Mouse (Mus musculus) liver, adult 2 months (tissue): ENCODE results near the gene Rab26. TPM values are rescaled to one million over a fixed set of nuclear protein-coding genes. Genes with fewer than 3 reads are reported as not detected.

ENCODE experiments used
- DNase-seq: peaks from one replicate; pipeline ENCODE4 v3.0.0-alpha.2; 2011; ENCODE audit warnings: low read depth, low spot score; ENCODE audit errors: extremely low read depth
- H3K27ac ChIP-seq: fragments of 200-500 bp; replicated peaks from 2 replicates; pipeline ENCODE4 v1.5.1; 2012; ENCODE audit warnings: low read depth, mild to moderate bottlenecking, control low read depth, inconsistent platforms, low read length; ENCODE audit not compliant: insufficient read depth
- H3K27me3 ChIP-seq: fragments of 200-500 bp; 2 replicates; pipeline ENCODE4 v1.6.1; 2012; ENCODE audit warnings: mild to moderate bottlenecking, moderate library complexity, low read length, inconsistent platforms; ENCODE audit not compliant: control insufficient read depth, insufficient read depth
- H3K36me3 ChIP-seq: fragments of 200-500 bp; 2 replicates; pipeline ENCODE4 v1.6.1; 2012; ENCODE audit warnings: low read length, inconsistent platforms; ENCODE audit not compliant: control insufficient read depth, insufficient read depth
- H3K4me1 ChIP-seq: fragments of 200-500 bp; 2 replicates; pipeline ENCODE4 v1.6.1; 2011; ENCODE audit warnings: low read length; ENCODE audit not compliant: control insufficient read depth, insufficient read depth
- H3K4me3 ChIP-seq: fragments of 200-500 bp; 2 replicates; pipeline ENCODE4 v1.5.1; 2011; ENCODE audit warnings: low read depth, mild to moderate bottlenecking, control low read depth, low read length, moderate library complexity; ENCODE audit not compliant: insufficient read depth
- H3K79me2 ChIP-seq: fragments of 200-500 bp; 2 replicates; pipeline ENCODE4 v1.6.1; 2012; ENCODE audit warnings: inconsistent platforms, mild to moderate bottlenecking, low read length, moderate library complexity; ENCODE audit not compliant: control insufficient read depth, insufficient read depth
- H3K9ac ChIP-seq: fragments of 200-500 bp; 2 replicates; pipeline ENCODE4 v1.6.1; 2012; ENCODE audit warnings: low read depth, mild to moderate bottlenecking, control low read depth, inconsistent platforms, low read length
- CTCF ChIP-seq: fragments of 200-500 bp; IDR thresholded peaks from 2 replicates; pipeline ENCODE4 v1.5.1; 2011; ENCODE audit warnings: low read depth, low read length, control low read depth
- POLR2A ChIP-seq: fragments of 200-500 bp; IDR thresholded peaks from 2 replicates; pipeline ENCODE4 v1.6.1; 2011; ENCODE audit warnings: low read length, control low read depth; ENCODE audit not compliant: insufficient read depth; ENCODE audit errors: extremely low read depth
- WGBS: fragments of 180-500 bp; shearing (Covaris S2); methylation state at CpG from one replicate; pipeline ENCODE4 v1.1.7; 2018; 5-methylcytosine and 5-hydroxymethylcytosine counted together
- polyA plus RNA-seq: library from polyadenylated mRNA; depleted of rRNA; stranded (reverse); fragments of >200 nt; gene quantifications from 2 replicates; pipeline ENCODE4 v1.2.3, GENCODE M21; 2012; rRNA removed
- total RNA-seq: library from RNA; depleted of rRNA; stranded (reverse); fragments of >200 nt; gene quantifications from 2 replicates; pipeline ENCODE4 v1.2.3, GENCODE M21; 2014; rRNA removed

The Rab26 gene
- total RNA-seq (0.13 and 0.37 TPM in 2 replicates), polyA plus RNA-seq (0.15 and 0.40 TPM in 2 replicates)

DNA sequence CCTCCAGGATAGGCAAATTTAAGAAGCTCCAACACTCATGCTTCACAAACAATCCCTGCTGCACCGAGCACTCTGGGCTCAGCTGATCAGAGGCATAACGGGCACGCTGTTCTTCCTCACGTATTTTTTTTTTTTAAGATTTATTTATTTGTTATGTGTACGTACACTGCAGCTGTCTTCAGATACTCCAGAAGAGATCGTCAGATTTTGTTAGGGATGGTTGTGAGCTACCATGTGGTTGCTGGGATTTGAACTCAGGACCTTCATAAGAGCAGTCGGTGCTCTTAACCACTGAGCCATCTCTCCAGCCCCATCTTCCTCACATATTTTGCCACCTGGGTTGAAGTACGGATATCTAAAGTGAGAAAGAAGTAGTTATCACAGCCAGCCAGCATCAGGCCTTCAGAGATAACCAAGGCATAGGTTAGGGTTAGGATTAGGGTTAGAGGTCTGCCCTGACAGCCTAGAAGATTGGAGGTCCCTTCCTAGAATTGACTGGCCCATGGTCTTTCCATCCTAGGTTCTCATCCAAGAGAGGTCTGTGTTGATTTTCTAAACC is at the start of gene Rab26:
Rab26 (minus strand) TSS at position 51 of the 559 bp plus-strand sequence.
- TF ChIP-seq CTCF (no peak), POLR2A (no peak)
- Histone ChIP-seq H3K4me3 (peak within 1 kb of the TSS; percentile 15; the same call in 1 of the 2 replicates), H3K9ac (peak within 1 kb of the TSS; percentile 8; the same call in 1 of the 2 replicates), H3K79me2 (no peaks in the 10 kb centered on the region), H3K27ac (no peak within 1 kb of the TSS), H3K4me1 (peaks cover 10% of the 10 kb centered on the region), H3K27me3 (no peaks in the 10 kb centered on the region), H3K36me3 (no peaks in the 10 kb centered on the region)
- 96% methylated on average over 8 of the region's 8 CpGs for WGBS
- no peak for DNase-seq

DNA sequence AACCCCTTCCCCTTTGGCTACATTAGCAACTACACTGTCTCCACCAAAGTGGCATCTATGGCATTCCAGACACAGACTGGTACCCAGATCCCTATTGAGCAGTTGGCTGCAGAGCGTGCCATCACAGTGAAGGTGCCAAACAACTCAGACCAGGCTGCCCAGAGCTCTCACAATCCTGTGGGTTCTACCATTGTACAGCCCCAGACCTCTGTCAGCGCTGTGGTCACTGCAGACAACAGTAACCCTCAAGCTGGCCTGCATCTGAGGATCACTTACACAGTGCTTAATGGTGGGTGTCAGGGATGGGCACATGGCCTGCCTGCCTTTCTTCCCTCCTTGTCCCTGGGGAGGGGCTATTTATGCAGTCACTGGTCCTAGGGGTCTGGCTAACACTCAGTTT is 46.3 kb upstream of the Rab26 start:
- Histone ChIP-seq H3K4me3 (no peak overlapping the region), H3K27ac (no peak overlapping the region), H3K27me3 (no peaks in the 10 kb centered on the region), H3K4me1 (no peaks in the 10 kb centered on the region; the same call in 1 of the 2 replicates), H3K36me3 (peaks cover 13% of the 10 kb centered on the region), H3K9ac (no peak overlapping the region), H3K79me2 (no peaks in the 10 kb centered on the region)
- DNase-seq, result no peak
- TF ChIP-seq CTCF, result no peak
- WGBS, result 99% methylated on average over 2 of the region's 2 CpGs

DNA sequence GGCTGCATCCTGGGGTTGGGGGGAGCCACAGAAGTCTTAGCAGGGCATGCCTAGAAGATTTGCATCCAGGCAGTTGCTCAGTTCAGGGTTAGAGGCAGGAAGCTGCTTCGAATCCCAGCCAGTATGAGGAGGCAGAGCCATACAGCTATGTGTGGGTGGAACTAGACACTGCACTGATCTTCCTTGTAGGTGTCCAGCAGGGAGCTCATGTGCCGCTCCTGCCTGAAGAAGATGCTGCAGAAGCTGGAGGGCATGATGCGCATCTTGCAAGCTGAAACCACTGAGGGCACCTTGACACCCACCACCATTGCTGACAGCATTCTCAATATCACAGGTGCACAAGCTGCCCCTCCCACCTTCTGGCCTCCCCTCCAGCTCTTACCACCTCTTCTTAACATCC is 45.5 kb upstream of the Rab26 start:
- Histone ChIP-seq H3K9ac (no peak overlapping the region), H3K27me3 (no peaks in the 10 kb centered on the region), H3K79me2 (no peaks in the 10 kb centered on the region), H3K4me3 (no peak overlapping the region), H3K27ac (no peak overlapping the region), H3K36me3 (peaks cover 13% of the 10 kb centered on the region), H3K4me1 (no peaks in the 10 kb centered on the region; the same call in 1 of the 2 replicates)
- WGBS, result 98% methylated on average over 3 of the region's 3 CpGs
- TF ChIP-seq POLR2A (no peak), CTCF (no peak)
- DNase-seq, result no peak

DNA sequence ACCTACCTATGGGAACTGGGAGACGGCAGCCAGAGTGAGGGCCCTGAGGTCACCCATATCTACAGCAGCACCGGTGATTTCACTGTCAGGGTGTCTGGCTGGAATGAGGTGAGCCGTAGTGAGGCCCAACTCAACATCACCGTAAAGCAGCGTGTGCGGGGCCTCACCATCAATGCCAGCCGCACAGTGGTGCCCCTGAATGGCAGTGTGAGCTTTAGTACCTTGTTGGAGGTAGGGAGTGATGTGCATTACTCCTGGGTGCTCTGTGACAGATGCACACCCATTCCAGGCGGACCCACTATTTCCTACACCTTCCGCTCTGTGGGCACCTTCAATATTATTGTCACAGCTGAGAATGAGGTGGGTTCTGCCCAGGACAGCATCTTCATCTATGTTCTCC is 39.8 kb upstream of the Rab26 start:
- Histone ChIP-seq H3K9ac (no peak overlapping the region), H3K27me3 (no peaks in the 10 kb centered on the region), H3K36me3 (peaks cover 10% of the 10 kb centered on the region), H3K4me1 (no peaks in the 10 kb centered on the region), H3K79me2 (no peaks in the 10 kb centered on the region), H3K4me3 (no peak overlapping the region), H3K27ac (no peak overlapping the region)
- TF ChIP-seq POLR2A (no peak), CTCF (no peak)
- WGBS, result 97% methylated on average over 9 of the region's 9 CpGs
- no peak for DNase-seq

DNA sequence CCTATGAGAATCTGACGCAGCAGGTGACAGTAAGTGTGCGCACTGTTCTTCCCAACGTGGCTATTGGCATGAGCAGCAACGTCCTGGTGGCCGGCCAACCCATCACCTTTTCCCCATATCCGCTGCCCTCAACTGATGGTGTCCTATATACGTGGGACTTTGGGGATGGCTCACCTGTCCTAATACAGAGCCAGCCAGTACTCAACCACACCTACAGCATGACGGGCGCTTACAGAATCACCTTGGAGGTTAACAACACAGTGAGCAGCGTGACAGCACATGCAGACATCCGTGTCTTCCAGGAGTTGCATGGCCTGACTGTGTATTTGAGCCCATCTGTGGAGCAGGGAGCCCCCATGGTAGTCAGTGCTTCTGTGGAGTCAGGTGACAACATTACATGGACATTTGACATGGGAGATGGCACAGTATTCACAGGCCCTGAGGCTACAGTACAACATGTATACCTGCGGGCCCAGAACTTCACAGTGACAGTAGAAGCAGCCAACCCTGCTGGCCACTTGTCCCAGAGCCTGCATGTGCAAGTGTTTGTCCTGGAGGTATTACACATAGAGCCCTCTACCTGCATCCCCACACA is 38.7 kb upstream of the Rab26 start:
- H3K27ac ChIP-seq, result no peak overlapping the region
- no peaks in the 10 kb centered on the region for H3K4me1 ChIP-seq
- H3K36me3 ChIP-seq, result peaks cover 7% of the 10 kb centered on the region; the same call in 1 of the 2 replicates
- TF ChIP-seq POLR2A (no peak), CTCF (no peak)
- no peaks in the 10 kb centered on the region for H3K27me3 ChIP-seq
- H3K9ac ChIP-seq, result no peak overlapping the region
- no peak overlapping the region for H3K4me3 ChIP-seq
- H3K79me2 ChIP-seq, result no peaks in the 10 kb centered on the region
- DNase-seq, result no peak
- 94% methylated on average over 12 of the region's 12 CpGs for WGBS

DNA sequence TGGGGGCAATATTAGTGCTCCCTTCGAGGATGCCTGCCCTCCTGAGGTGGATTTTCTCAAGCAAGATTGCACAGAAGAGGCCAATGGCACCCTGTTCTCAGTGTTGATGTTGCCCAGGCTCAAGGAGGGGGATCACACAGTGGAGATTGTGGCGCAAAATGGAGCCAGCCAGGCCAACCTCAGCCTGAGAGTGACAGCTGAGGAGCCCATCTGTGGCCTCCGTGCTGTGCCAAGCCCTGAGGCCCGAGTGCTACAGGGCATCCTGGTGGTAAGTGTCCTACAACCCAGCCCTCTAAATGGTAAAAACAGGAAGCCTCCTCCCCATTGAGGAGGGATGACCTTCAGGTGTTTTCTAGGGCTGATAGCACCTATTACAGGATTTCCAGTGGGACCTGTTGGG is 35.8 kb upstream of the Rab26 start:
- no peak overlapping the region for H3K9ac ChIP-seq
- no peak overlapping the region for H3K4me3 ChIP-seq
- no peaks in the 10 kb centered on the region for H3K79me2 ChIP-seq
- H3K4me1 ChIP-seq, result no peaks in the 10 kb centered on the region
- 95% methylated on average over 4 of the region's 4 CpGs for WGBS
- no peaks in the 10 kb centered on the region for H3K27me3 ChIP-seq
- H3K27ac ChIP-seq, result no peak overlapping the region
- TF ChIP-seq POLR2A (no peak), CTCF (no peak)
- peaks cover 7% of the 10 kb centered on the region; the same call in 1 of the 2 replicates for H3K36me3 ChIP-seq
- no peak for DNase-seq
